ENCODE assay signal across 8 mouse cellular contexts in the genomic region with DNA sequence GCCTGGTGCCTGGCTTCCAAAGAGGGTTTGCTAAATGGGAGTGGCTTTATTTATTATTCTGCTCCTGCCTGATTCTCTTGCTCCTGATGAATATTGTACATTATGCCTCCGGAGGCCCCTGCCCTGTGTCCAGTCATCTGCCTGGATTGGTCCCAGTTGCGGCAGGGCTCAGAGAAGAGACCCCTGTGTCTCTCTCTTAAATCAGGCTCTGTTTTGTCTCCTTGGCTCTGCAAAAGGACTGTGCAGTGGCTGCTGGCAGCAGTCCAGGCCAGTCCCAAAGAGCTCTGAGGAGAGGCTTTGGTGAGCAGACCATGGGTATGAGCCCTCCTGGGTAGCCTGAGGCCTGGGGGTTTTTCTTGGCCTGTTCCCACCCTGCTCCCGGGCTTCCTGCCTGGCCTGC.
A peak's percentile ranks its signal among the peaks of the same experiment; 100 is the strongest.
DNase-seq lines count a peak whose midpoint lies in the region; ATAC-seq and TF ChIP-seq lines count a peak whose summit lies in the region.

No protein-coding gene starts in this region.

- 19% methylated on average over 3 of the region's 3 CpGs for WGBS in forebrain, embryonic 13.5 days
- WGBS in limb, embryonic 14.5 days = 33% methylated on average over 3 of the region's 3 CpGs

- peak; percentile 52 for DNase-seq in adrenal gland, postnatal 14 days
- no peak for DNase-seq in adrenal gland, adult 8-10 months
- peak; percentile 56 for DNase-seq in MN1 (ENCODE audit: low spot score)
- DNase-seq in heart, postnatal 4 days = peak; percentile 69
- DNase-seq in limb, embryonic 14.5 days (ENCODE audit: low spot score) = peak; percentile 61
- no peak for DNase-seq in thymus, adult 18-20 months

- 0 out of 2 replicates have a peak overlapping the region, but pooled peaks have one; percentile 23 for H3K9ac ChIP-seq in forebrain, embryonic 13.5 days
- no peak overlapping the region for H3K9ac ChIP-seq in limb, embryonic 14.5 days (ENCODE audit: low read depth, low read length, severe bottlenecking)

- peak overlapping the region; percentile 40 for H3K27ac ChIP-seq in forebrain, embryonic 13.5 days
- H3K27ac ChIP-seq in limb, embryonic 14.5 days (replicated peaks; ENCODE audit: low read depth, low read length) = peak overlapping the region; percentile 41

- H3K36me3 ChIP-seq in forebrain, embryonic 13.5 days (ENCODE audit: poor library complexity, severe bottlenecking) = no peaks in the 10 kb centered on the region
- H3K36me3 ChIP-seq in limb, embryonic 14.5 days (ENCODE audit: control insufficient read depth, insufficient read depth, low read length) = no peaks in the 10 kb centered on the region

- no peaks in the 10 kb centered on the region for H3K9me3 ChIP-seq in forebrain, embryonic 13.5 days (replicated peaks)
- no peaks in the 10 kb centered on the region for H3K9me3 ChIP-seq in limb, embryonic 14.5 days (ENCODE audit: control insufficient read depth, low read length)

- H3K27me3 ChIP-seq in forebrain, embryonic 13.5 days = peaks cover 12% of the 10 kb centered on the region; the same call in 1 of the 2 replicates
- H3K27me3 ChIP-seq in limb, embryonic 14.5 days (ENCODE audit: control insufficient read depth, insufficient read depth, low read length) = no peaks in the 10 kb centered on the region

- no peak overlapping the region for H3K4me3 ChIP-seq in forebrain, embryonic 13.5 days
- H3K4me3 ChIP-seq in limb, embryonic 14.5 days (replicated peaks; ENCODE audit: low read length) = no peak overlapping the region

- TF ChIP-seq POLR2A in limb, embryonic 14.5 days (IDR thresholded peaks at IDR 0.05; ENCODE audit: borderline replicate concordance, extremely low read depth, insufficient read depth, insufficient read length) = no peak

- peaks cover 17% of the 10 kb centered on the region for H3K4me1 ChIP-seq in forebrain, embryonic 13.5 days
- peaks cover 11% of the 10 kb centered on the region for H3K4me1 ChIP-seq in limb, embryonic 14.5 days (ENCODE audit: control insufficient read depth, insufficient read depth, low read length)

- no peak overlapping the region for H3K4me2 ChIP-seq in forebrain, embryonic 13.5 days
- no peak overlapping the region for H3K4me2 ChIP-seq in limb, embryonic 14.5 days (replicated peaks; ENCODE audit: low read depth, low read length, severe bottlenecking)

- peak; percentile 77 for ATAC-seq in forebrain, embryonic 13.5 days
- ATAC-seq in limb, embryonic 14.5 days (ENCODE audit: low FRiP score, low read depth) = peak; percentile 57; the same call in 1 of the 2 replicates
- no peak for ATAC-seq in inflammation-experienced regulatory T-cells, adult 6 months

Comparison
In these comparisons a context has a peak if more than half of its experiments do, and no peak if none do; other contexts are left out.
1. DNase-seq: peak in adrenal gland, postnatal 14 days (single experiment), MN1 (single experiment), heart, postnatal 4 days (single experiment) and limb, embryonic 14.5 days (single experiment); none in adrenal gland, adult 8-10 months (single experiment) and thymus, adult 18-20 months (0 of 2).